Mouse (Mus musculus) NIH3T3 (cell line): ENCODE results near the gene Zfp148.
A peak's percentile ranks its signal among the peaks of the same experiment; 100 is the strongest.
"Not testable (repeated sequence)": the region's sequence is repeated elsewhere in the genome, so short reads cannot be mapped to it uniquely, and the experiment has no call there.

Experiments used
- DNase-seq: peaks from one replicate; pipeline ENCODE4 v3.0.0-alpha.2; 2012; ENCODE audit warnings: low read depth

Gene Zfp148

GRCm38 (mm10) chr16:33381614-33382245 is 1.1 kb downstream of the Zfp148 start:
- no peak for DNase-seq

- DNase-seq = no peak
Observed at GRCm38 (mm10) chr16:33382341-33382740, 1.7 kb downstream of the Zfp148 start.

- DNase-seq = no peak
Observed at GRCm38 (mm10) chr16:33383584-33383983, 2.9 kb downstream of the Zfp148 start.

- not testable (repeated sequence) for DNase-seq
Observed at GRCm38 (mm10) chr16:33384057-33384456, 3.4 kb downstream of the Zfp148 start.

- DNase-seq = no peak
Observed at GRCm38 (mm10) chr16:33387013-33387412, 6.4 kb downstream of the Zfp148 start.

- DNase-seq = no peak
Observed at GRCm38 (mm10) chr16:33387420-33387819, 6.8 kb downstream of the Zfp148 start.

GRCm38 (mm10) chr16:33399913-33400782 is 19.5 kb downstream of the Zfp148 start:
- DNase-seq = peak; percentile 85

GRCm38 (mm10) chr16:33400943-33401342 is 20.3 kb downstream of the Zfp148 start:
- no peak for DNase-seq

GRCm38 (mm10) chr16:33403258-33403657 is 22.6 kb downstream of the Zfp148 start:
- DNase-seq = peak; percentile 48

- DNase-seq = no peak
Observed at GRCm38 (mm10) chr16:33404055-33404454, 23.4 kb downstream of the Zfp148 start.

- no peak for DNase-seq
Observed at GRCm38 (mm10) chr16:33405487-33405886, 24.9 kb downstream of the Zfp148 start.

- DNase-seq = no peak
Observed at GRCm38 (mm10) chr16:33410151-33410550, 29.5 kb downstream of the Zfp148 start.

GRCm38 (mm10) chr16:33410605-33411004 is 30.0 kb downstream of the Zfp148 start:
- DNase-seq = peak; percentile 3

GRCm38 (mm10) chr16:33414191-33414590 is 33.6 kb downstream of the Zfp148 start:
- DNase-seq = no peak

- DNase-seq = no peak
Observed at GRCm38 (mm10) chr16:33415607-33416006, 35.0 kb downstream of the Zfp148 start.

GRCm38 (mm10) chr16:33428327-33428726 is 47.7 kb downstream of the Zfp148 start:
- no peak for DNase-seq

- no peak for DNase-seq
Observed at GRCm38 (mm10) chr16:33431660-33432059, 51.0 kb downstream of the Zfp148 start.

GRCm38 (mm10) chr16:33441065-33441464 is 60.4 kb downstream of the Zfp148 start:
- peak; percentile 48 for DNase-seq

GRCm38 (mm10) chr16:33446830-33447229 is 66.2 kb downstream of the Zfp148 start:
- no peak for DNase-seq

GRCm38 (mm10) chr16:33453826-33454225 is 73.2 kb downstream of the Zfp148 start:
- no peak for DNase-seq

GRCm38 (mm10) chr16:33454306-33454705 is 73.7 kb downstream of the Zfp148 start:
- DNase-seq = no peak

GRCm38 (mm10) chr16:33455263-33455910 is 74.8 kb downstream of the Zfp148 start:
- no peak for DNase-seq

- DNase-seq = no peak
Observed at GRCm38 (mm10) chr16:33459101-33459500, 78.5 kb downstream of the Zfp148 start.
